Mouse (Mus musculus): ENCODE data around the gene 4931414P19Rik.
"Not testable (repeated sequence)": the region's sequence is repeated elsewhere in the genome, so short reads cannot be mapped to it uniquely, and the experiment has no call there.

4931414P19Rik gene

GRCm38 (mm10) chr14:54628103-54628502 is 22.3 kb upstream of the 4931414P19Rik start:
- no peak for DNase-seq (ENCODE audit: low spot score)

GRCm38 (mm10) chr14:54624976-54625375 is 19.2 kb upstream of the 4931414P19Rik start:
- no peak for DNase-seq (ENCODE audit: low spot score)

GRCm38 (mm10) chr14:54623334-54623733 is 17.5 kb upstream of the 4931414P19Rik start:
- no peak for DNase-seq (ENCODE audit: low spot score)

- DNase-seq (ENCODE audit: low spot score) = no peak
Observed at GRCm38 (mm10) chr14:54621133-54621532, 15.3 kb upstream of the 4931414P19Rik start, which contains the start of gene Psmb11. TSS of gene Psmb11 (plus strand) at chr14:54621433.

- DNase-seq (ENCODE audit: low spot score) = peak; percentile 78
Observed at GRCm38 (mm10) chr14:54617897-54618365, 12.1 kb upstream of the 4931414P19Rik start, which contains the start of gene Psmb5. TSS of gene Psmb5 (minus strand) at chr14:54618022.

GRCm38 (mm10) chr14:54617152-54617896 is 11.5 kb upstream of the 4931414P19Rik start:
- no peak for DNase-seq (ENCODE audit: low spot score)

- no peak for DNase-seq (ENCODE audit: low spot score)
Observed at GRCm38 (mm10) chr14:54616226-54616825, 10.5 kb upstream of the 4931414P19Rik start.

- not testable (repeated sequence) for DNase-seq (ENCODE audit: low spot score)
Observed at GRCm38 (mm10) chr14:54614130-54614529, 8.3 kb upstream of the 4931414P19Rik start.

GRCm38 (mm10) chr14:54610648-54611047 is 4.9 kb upstream of the 4931414P19Rik start:
- no peak for DNase-seq (ENCODE audit: low spot score)

- DNase-seq (ENCODE audit: low spot score) = no peak
Observed at GRCm38 (mm10) chr14:54609962-54610361, 4.2 kb upstream of the 4931414P19Rik start.

GRCm38 (mm10) chr14:54609245-54609644 is 3.5 kb upstream of the 4931414P19Rik start:
- DNase-seq (ENCODE audit: low spot score) = no peak

GRCm38 (mm10) chr14:54607226-54607625 is 1.4 kb upstream of the 4931414P19Rik start:
- DNase-seq (ENCODE audit: low spot score) = no peak

GRCm38 (mm10) chr14:54603686-54604085 is 2.1 kb downstream of the 4931414P19Rik start:
- no peak for DNase-seq (ENCODE audit: low spot score)

- DNase-seq (ENCODE audit: low spot score) = peak; percentile 79
Observed at GRCm38 (mm10) chr14:54603038-54603654, 2.6 kb downstream of the 4931414P19Rik start.

GRCm38 (mm10) chr14:54602613-54603012 is 3.2 kb downstream of the 4931414P19Rik start:
- DNase-seq (ENCODE audit: low spot score) = no peak

- no peak for DNase-seq (ENCODE audit: low spot score)
Observed at GRCm38 (mm10) chr14:54601601-54602000, 4.2 kb downstream of the 4931414P19Rik start.

- DNase-seq (ENCODE audit: low spot score) = no peak
Observed at GRCm38 (mm10) chr14:54597084-54597483, 8.7 kb downstream of the 4931414P19Rik start.

- DNase-seq (ENCODE audit: low spot score) = no peak
Observed at GRCm38 (mm10) chr14:54594631-54595414, 11.0 kb downstream of the 4931414P19Rik start.

- DNase-seq (ENCODE audit: low spot score) = no peak
Observed at GRCm38 (mm10) chr14:54594055-54594454, 11.7 kb downstream of the 4931414P19Rik start.

GRCm38 (mm10) chr14:54592319-54592934 is 13.4 kb downstream of the 4931414P19Rik start:
- DNase-seq (ENCODE audit: low spot score) = no peak

- no peak for DNase-seq (ENCODE audit: low spot score)
Observed at GRCm38 (mm10) chr14:54591056-54591455, 14.7 kb downstream of the 4931414P19Rik start.
